Mouse (Mus musculus) left cerebral cortex, adult 6 months (tissue): ENCODE data around the gene Tcap. TPM values are rescaled to one million over a fixed set of nuclear protein-coding genes. Genes with fewer than 3 reads are reported as not detected.

Experiments used
- long read RNA-seq, 2 experiments: library from polyadenylated mRNA; unstranded; transcript quantifications; one replicate each; pipeline ENCODE4 v2.0.0; 2019 to 2020
- polyA plus RNA-seq: library from polyadenylated mRNA; unstranded; fragments of <200 nt; fragmentation: Nextera tagmentation; gene quantifications from 2 replicates; pipeline ENCODE4 v1.2.3, GENCODE M21; 2021

Gene Tcap
- polyA plus RNA-seq = 10.8 and 18.4 TPM in 2 replicates
- long read RNA-seq, experiment 1, transcript Tcap-201 (2 exons, 948 nt) = major isoform, 5 of 5 reads
- long read RNA-seq, experiment 1, partial matches to known transcripts = 0 of 5 reads
- long read RNA-seq, experiment 1, other reads (novel, unspliced or antisense) = 0 of 5 reads
- long read RNA-seq, experiment 2, transcript Tcap-201 (2 exons, 948 nt) = major isoform, 12 of 14 reads
- long read RNA-seq, experiment 2, partial matches to known transcripts = 2 of 14 reads
- long read RNA-seq, experiment 2, other reads (novel, unspliced or antisense) = 0 of 14 reads

DNA sequence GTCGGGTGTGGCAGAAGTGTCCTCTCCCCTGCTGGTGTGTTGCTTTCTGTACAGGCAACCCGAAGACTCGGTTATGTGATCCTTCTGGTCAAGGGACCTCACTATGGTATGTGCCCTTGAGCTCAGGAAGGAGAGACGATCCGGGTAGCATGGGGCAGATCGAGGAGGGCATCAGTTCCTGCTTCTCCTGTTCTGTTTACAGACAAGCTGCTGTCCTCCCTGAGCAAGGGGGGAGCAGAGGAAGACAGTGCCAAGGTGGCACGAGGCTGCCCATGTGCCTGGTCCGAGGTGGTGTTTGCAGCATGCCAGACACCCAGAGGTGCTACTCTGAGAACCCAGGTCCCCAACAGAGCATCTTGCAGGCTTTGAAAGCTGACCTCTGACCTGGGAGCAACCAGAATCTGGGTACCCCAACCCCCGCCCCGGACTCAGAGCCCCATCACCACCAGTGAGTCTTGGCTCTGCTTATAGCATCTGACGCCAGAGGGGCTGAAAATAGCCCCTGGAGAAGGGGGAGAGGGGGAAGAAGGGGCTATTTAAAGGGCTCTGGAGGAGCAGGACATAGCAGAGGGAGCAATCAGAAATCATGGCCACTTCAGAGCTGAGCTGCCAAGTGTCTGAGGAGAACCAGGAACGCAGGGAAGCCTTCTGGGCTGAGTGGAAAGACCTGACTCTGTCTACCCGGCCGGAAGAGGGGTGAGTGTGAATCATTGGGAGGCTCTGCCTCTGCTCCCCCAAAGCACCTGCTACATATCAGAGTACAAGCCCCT lies at the start of gene Tcap:
Gene Tcap (plus strand): TSS at position 551 of the 770 bp plus-strand sequence.

DNA sequence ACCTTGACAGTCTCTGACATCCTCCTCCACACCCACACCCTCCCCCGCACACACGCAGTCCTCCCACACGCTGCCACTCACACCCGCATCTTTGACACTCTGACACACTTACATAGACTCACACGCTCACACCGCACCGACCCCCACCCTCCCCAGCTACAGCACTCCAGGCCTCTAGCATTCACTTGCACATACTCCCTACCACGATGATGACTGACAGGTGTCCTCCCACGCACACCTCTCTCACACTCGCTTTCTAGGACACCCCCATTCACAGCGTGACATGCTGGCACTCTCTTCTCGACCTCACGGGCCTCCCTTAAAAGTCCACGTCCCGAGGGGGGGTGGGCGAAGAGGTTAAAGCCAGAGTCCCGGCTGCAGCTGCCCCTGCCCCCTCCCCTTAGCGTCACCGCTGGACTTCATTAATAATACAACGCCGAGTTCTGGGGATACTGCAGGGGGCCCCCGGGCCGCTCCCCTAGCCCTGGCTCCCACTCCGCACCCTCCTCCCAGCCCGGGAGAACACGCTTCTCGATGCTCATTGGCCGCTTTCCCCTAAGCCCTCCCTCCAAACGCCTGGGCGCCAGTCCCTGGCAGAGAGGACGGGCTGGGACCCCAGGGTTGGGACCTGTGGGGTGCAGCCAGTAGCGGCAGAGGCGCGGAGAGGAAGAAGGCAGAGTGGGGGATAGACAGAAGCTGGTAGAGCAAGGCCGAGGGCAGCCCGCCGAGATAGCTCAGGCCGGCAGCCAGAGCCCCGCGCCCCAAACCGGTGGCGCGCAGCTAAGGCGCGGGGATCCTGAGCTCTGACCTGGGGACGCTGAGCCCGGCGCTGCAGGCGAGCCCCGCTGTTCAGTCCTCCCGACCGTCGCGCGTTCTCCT lies 35.3 kb upstream of the Tcap start, which contains the start of gene Ppp1r1b:
Gene Ppp1r1b (plus strand): TSS at position 322 of the 879 bp plus-strand sequence.

GRCm38 (mm10) chr11:98358161-98359083 lies 25.2 kb upstream of the Tcap start, which contains the start of gene Stard3:
Gene Stard3 (plus strand): TSS chr11:98358368.

DNA sequence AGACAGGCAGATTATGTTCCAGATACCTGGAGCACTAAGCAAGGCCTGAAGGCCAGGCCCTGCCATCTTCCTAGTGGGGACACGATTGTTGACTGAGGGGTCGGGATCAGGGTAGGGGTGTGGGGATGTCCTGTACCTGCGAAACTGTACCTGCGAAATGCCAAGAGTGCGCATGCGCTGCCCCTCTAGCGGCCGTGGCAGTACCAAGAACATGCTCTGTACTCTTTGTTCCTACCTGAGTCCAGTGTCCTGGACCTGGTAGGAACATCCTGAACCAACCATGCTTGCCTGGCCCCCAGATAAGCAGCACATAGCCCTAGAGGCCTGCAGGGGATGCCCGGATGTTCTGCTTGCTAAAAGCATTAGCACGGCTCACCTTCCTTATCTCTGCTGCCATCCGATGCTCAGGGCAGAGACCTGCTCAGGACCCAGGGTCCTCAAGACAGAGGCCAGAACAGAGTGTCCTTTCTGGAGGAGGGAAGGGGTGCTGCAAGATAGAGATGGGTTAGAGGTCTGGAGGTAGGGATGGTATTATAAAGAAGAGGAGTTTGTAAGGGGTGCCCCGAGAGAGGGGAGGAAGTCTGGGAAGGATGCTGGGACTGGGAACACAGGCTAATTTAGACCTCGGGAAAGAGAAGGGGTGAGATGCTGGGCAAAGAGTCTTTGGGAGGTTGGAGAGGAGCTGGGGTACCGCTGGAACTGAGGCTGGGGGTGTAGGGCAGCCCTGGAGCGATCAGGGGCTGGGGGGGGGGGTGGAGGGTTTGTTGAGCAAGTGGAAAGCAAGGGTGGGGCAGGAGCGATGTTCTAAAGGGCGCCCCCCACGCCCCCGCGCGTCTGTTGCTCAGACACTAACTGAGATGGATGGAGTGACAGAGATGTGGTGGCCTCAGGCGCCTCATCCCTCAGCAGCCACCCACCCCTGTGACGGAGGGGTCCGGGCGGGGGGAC lies 2.3 kb downstream of the Tcap start, which contains the start of gene Pnmt:
Gene Pnmt (plus strand): TSS at position 813 of the 948 bp plus-strand sequence.

GRCm38 (mm10) chr11:98400161-98400726 lies 16.6 kb downstream of the Tcap start, which contains the start of gene Pgap3:
Gene Pgap3 (minus strand): TSS chr11:98400490.

DNA sequence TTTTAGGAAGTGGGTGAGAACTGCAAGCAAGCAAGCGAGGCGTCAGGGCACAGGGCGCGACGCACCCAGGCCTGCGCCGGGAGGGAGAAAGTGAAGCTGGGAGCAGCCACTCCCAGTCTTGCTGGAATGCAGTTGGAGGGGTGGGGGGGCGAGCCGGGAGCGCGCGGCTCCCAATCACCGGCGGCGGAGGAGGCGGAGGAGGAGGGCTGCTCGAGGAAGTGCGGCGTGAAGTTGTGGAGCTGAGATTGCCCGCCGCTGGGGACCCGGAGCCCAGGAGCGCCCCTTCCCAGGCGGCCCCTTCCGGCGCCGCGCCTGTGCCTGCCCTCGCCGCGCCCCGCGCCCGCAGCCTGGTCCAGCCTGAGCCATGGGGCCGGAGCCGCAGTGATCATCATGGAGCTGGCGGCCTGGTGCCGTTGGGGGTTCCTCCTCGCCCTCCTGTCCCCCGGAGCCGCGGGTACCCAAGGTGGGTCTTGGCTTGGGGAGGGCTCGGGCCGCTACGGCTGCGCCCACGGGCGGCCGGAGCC lies 28.7 kb downstream of the Tcap start, which contains the start of gene Erbb2:
Gene Erbb2 (plus strand): TSS at position 198 of the 524 bp plus-strand sequence.

Other genes starting within 250 kb of the Tcap start
- gene Fbxl20, start 233.4 kb upstream of the Tcap start, polyA plus RNA-seq = 5.1 and 7.8 TPM in 2 replicates
- gene Med1, start 190.5 kb upstream of the Tcap start, polyA plus RNA-seq = 29.4 and 30.7 TPM in 2 replicates
- 2.5 and 2.9 TPM in 2 replicates for gene Cdk12, start 180.8 kb upstream of the Tcap start, polyA plus RNA-seq
- 8.6 and 13.4 TPM in 2 replicates for gene Neurod2, start 54.2 kb upstream of the Tcap start, polyA plus RNA-seq
- 207 and 248 TPM in 2 replicates for gene Ppp1r1b, start 35.4 kb upstream of the Tcap start, polyA plus RNA-seq
- gene Stard3, start 25.4 kb upstream of the Tcap start, polyA plus RNA-seq = 39.7 and 45.4 TPM in 2 replicates
- gene Pnmt, start 2.6 kb downstream of the Tcap start, polyA plus RNA-seq = 0.17 and 0.50 TPM in 2 replicates
- 0.92 and 4.4 TPM in 2 replicates for gene Pgap3, start 16.7 kb downstream of the Tcap start, polyA plus RNA-seq
- 1.1 and 1.3 TPM in 2 replicates for gene Erbb2, start 28.7 kb downstream of the Tcap start, polyA plus RNA-seq
- gene Mien1, start 55.2 kb downstream of the Tcap start, polyA plus RNA-seq = 279 and 288 TPM in 2 replicates
- gene Grb7, start 62.6 kb downstream of the Tcap start, polyA plus RNA-seq = 1.4 and 1.7 TPM in 2 replicates
- 0.73 and 1.6 TPM in 2 replicates for gene Ikzf3, start 162.2 kb downstream of the Tcap start, polyA plus RNA-seq
- gene Zpbp2, start 167.3 kb downstream of the Tcap start, polyA plus RNA-seq = not detected in 2 replicates
- gene Ormdl3, start 203.6 kb downstream of the Tcap start, polyA plus RNA-seq = 18.2 and 19.1 TPM in 2 replicates
- gene Lrrc3c, start 214.5 kb downstream of the Tcap start, polyA plus RNA-seq = not detected in 2 replicates
- gene Gm12355, start 241.8 kb downstream of the Tcap start, polyA plus RNA-seq = 0.30 and 1.2 TPM in 2 replicates
- not detected in 2 replicates for gene Gsdma3, start 242.5 kb downstream of the Tcap start, polyA plus RNA-seq